In genomic region chr7:144078661-144079060, GRCm38 (mm10) we compare ENCODE assay signal across 8 mouse cellular contexts.
A peak's percentile ranks its signal among the peaks of the same experiment; 100 is the strongest.
DNase-seq lines count a peak whose midpoint lies in the region; ATAC-seq and TF ChIP-seq lines count a peak whose summit lies in the region.

No protein-coding gene starts in this region.

- H3K4me2 ChIP-seq in heart, postnatal 0 days (ENCODE audit: low read depth, low read length) = no peak overlapping the region
- no peak overlapping the region for H3K4me2 ChIP-seq in midbrain, embryonic 13.5 days (replicated peaks)

- no peaks in the 10 kb centered on the region for H3K4me1 ChIP-seq in heart, postnatal 0 days (ENCODE audit: control insufficient read depth, insufficient read depth)
- no peaks in the 10 kb centered on the region; the same call in 1 of the 2 replicates for H3K4me1 ChIP-seq in midbrain, embryonic 13.5 days (replicated peaks)

- no peak for ATAC-seq in heart, postnatal 0 days (ENCODE audit: insufficient read depth, low read depth)
- ATAC-seq in erythroblast, adult 5-6 weeks (replicated peaks; ENCODE audit: low FRiP score, poor library complexity, severe bottlenecking) = 0 out of 2 replicates have a peak, but pooled peaks have one; percentile 49
- no peak for ATAC-seq in midbrain, embryonic 13.5 days

- no peaks in the 10 kb centered on the region for H3K36me3 ChIP-seq in heart, postnatal 0 days (replicated peaks; ENCODE audit: control insufficient read depth, insufficient read depth, low read length)
- H3K36me3 ChIP-seq in midbrain, embryonic 13.5 days = no peaks in the 10 kb centered on the region

- TF ChIP-seq CTCF in heart, postnatal 0 days (IDR thresholded peaks at IDR 0.05; ENCODE audit: low read depth) = peak; percentile 47

- H3K4me3 ChIP-seq in heart, postnatal 0 days (ENCODE audit: low read depth, low read length) = no peak overlapping the region
- no peak overlapping the region for H3K4me3 ChIP-seq in midbrain, embryonic 13.5 days (replicated peaks)

- no peak overlapping the region for H3K27ac ChIP-seq in heart, postnatal 0 days (ENCODE audit: low read depth)
- no peak overlapping the region for H3K27ac ChIP-seq in midbrain, embryonic 13.5 days

- no peaks in the 10 kb centered on the region for H3K27me3 ChIP-seq in heart, postnatal 0 days (ENCODE audit: control insufficient read depth, insufficient read depth, low read length)
- no peaks in the 10 kb centered on the region for H3K27me3 ChIP-seq in midbrain, embryonic 13.5 days

- intact Hi-C loops in heart, postnatal 25 days (cut with DNase I) = loop anchor here (10.0 kb wide), 1 partner anchor 244 kb away; no protein-coding TSS in a partner anchor

- no peaks in the 10 kb centered on the region for H3K9me3 ChIP-seq in heart, postnatal 0 days (replicated peaks; ENCODE audit: control insufficient read depth, low read length)
- no peaks in the 10 kb centered on the region for H3K9me3 ChIP-seq in midbrain, embryonic 13.5 days

- 84% methylated on average over 1 of the region's 1 CpGs for WGBS in heart, postnatal 0 days
- WGBS in midbrain, embryonic 13.5 days = 86% methylated on average over 1 of the region's 1 CpGs

- H3K9ac ChIP-seq in heart, postnatal 0 days (replicated peaks; ENCODE audit: low read depth, low read length) = no peak overlapping the region
- H3K9ac ChIP-seq in midbrain, embryonic 13.5 days (replicated peaks) = no peak overlapping the region

- TF ChIP-seq EP300 in heart, postnatal 0 days (IDR thresholded peaks at IDR 0.05; ENCODE audit: low read depth) = no peak

- no peak for DNase-seq in heart, postnatal 0 days (ENCODE audit: low spot score)
- no peak for DNase-seq in heart, postnatal 25 days (ENCODE audit: low spot score)
- peak; percentile 65 for DNase-seq in right cerebral cortex, postnatal 14 days
- no peak for DNase-seq in right cerebral cortex, postnatal 25 days
- DNase-seq in thymus, postnatal 25 days = peak; percentile 13
- DNase-seq in spleen, adult 12 weeks (ENCODE audit: low spot score) = no peak

Comparison
In these comparisons a context has a peak if more than half of its experiments do, and no peak if none do; other contexts are left out.
1. DNase-seq: peak in right cerebral cortex, postnatal 14 days (single experiment) and thymus, postnatal 25 days (single experiment); none in heart, postnatal 0 days (single experiment), heart, postnatal 25 days (single experiment), right cerebral cortex, postnatal 25 days (single experiment) and spleen, adult 12 weeks (single experiment).